Mouse (Mus musculus): Measurements from ENCODE around the gene Arfgap1.
A peak's percentile ranks its signal among the peaks of the same experiment; 100 is the strongest.

Arfgap1 gene

GRCm38 (mm10) chr2:180986449-180986848, 19.4 kb downstream of the Arfgap1 start, which contains the start of gene Col20a1:
Gene Col20a1 (plus strand): TSS chr2:180986535.
- no peak for DNase-seq (ENCODE audit: low spot score)

GRCm38 (mm10) chr2:180987001-180987400, 20.0 kb downstream of the Arfgap1 start:
- DNase-seq (ENCODE audit: low spot score) = no peak

DNA sequence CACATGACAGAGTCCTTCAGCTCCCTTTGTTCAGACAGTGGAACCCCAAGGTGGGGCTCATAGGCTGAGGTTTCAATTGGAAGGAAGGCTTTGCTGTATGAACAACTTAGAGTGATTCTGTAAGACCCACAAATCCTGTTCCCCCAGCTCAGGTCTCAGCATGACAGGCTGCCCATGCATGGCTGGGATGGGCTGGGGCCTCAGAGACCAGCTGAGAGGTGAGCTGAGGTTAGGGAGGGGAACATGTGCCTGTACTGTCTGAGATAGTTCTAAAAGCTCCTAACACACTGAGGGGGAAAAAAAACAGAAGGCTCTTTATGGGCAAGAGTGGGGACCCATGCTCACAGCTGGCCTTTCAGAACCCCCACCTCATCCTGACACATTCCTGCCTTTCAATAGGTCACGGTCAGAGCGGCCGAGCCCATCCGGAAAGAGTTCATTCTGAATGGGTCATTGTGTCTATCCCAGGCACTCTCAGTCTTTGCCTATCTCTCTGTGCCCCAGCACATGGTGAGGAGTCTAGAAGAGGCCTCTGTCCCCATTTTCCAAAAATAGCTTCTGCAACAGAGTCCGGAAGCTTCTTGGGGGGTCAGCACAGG, 20.5 kb downstream of the Arfgap1 start:
- no peak for DNase-seq (ENCODE audit: low spot score)

DNA sequence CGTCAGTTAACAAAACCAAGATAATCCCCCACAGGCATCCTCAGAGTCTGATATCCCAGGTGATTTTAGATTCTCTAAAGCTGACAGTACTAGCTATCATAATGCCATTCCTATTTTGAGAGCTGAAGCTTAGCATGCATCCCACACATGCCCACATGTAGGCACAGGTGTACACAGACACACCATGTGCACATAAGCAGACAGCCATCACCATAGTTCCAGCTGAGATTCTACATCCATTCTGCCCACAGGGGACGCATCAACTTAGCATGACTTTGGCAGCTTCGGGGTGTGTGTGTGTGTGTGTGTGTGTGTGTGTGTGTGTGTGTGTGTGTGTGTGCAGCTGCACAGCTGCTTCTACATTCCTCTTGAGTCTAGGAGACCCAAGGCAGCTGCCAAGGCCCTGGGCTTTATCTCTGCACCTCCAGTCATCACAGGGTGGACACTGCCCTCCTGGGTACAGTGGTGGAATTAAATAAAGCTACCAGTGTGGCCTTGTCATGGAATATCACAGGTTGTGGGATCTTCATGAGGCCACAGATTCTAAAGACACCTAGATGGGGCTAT, 21.4 kb downstream of the Arfgap1 start:
- no peak for DNase-seq (ENCODE audit: low spot score)

DNA sequence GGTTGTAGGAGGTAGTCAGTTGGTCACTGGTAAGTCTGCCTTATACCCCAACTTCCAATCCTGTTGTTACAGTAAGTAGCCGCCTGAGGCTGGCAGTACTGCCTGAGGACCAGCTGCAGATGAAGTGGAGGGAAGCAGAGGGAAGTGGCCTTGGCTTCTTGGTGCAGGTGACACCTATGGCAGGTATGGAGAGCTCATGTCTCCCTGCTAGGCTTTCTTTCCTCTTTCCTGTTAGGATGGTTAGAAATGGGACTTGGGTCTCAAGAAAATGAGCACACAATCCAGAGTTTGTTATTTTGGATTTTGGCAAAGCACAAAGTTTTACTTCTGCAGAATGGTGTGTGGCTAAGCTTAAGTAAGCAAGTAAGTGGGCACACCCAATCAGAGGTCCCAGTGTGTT, 21.9 kb downstream of the Arfgap1 start:
- DNase-seq (ENCODE audit: low spot score) = no peak

- DNase-seq (ENCODE audit: low spot score) = no peak
These were observed 23.3 kb downstream of the Arfgap1 start for GRCm38 (mm10) chr2:180990347-180990746.

DNA sequence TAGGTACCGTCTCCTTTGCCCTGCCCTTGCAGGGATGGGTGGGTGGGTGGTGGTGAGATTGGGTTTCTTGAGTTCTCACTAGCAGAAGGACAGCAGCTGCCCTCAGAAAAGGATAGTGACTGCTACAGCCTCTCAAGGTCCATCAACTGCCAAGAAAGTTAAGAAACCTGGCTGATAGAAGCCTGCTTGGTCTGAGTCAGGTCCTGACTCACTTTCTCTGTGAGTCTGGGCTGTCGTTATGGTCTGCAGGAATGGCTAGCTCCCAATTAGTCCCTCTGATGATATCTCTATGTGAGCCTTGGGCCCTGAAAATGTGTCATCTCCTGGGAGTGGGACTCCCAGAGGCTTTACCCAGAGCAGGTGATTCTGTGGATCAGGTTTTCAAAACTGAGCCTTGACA, 27.3 kb downstream of the Arfgap1 start:
- no peak for DNase-seq (ENCODE audit: low spot score)

GRCm38 (mm10) chr2:180995457-180995856, 28.4 kb downstream of the Arfgap1 start:
- DNase-seq (ENCODE audit: low spot score) = no peak

DNA sequence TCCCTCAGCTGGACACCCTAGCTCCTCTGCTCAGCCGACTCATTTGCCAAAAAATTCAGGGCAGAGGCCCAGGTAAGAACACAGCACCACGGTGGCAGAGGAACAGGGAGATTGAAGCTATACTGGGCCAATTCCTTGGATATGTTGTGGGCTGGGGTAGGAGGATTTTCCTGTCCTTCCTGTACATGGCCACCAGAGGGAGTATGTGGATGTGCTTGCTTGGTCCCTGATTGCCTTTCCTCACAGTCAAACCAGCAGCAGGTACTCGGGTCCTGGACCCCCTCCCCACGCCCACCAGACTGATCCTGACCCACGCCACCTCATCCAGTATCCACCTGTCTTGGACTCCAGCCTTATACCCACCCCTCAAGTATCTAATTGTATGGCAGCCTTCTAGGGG, 29.4 kb downstream of the Arfgap1 start:
- peak; percentile 25 for DNase-seq (ENCODE audit: low spot score)

- DNase-seq (ENCODE audit: low spot score) = no peak
These were observed 29.9 kb downstream of the Arfgap1 start for GRCm38 (mm10) chr2:180996905-180997304.

DNA sequence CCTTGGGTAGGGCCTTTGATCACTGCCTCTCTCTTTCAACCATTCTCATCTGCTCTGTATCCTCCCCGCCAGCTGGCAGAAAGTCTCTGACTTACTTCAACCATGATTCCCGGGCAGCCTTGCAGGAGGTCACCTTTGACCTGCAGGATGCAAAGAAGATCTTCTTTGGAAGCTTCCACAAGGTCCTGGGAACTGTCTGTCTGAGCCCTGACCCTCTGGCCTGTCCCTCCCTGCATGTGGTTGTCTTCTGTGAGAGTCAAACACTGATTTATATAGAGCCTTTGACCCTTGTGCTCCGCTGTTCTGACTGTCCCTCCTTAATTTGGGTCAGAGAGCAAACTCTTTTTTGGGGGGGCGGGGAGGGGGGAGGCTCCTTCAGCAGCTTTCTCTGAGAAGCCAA, 40.0 kb downstream of the Arfgap1 start:
- DNase-seq (ENCODE audit: low spot score) = no peak

DNA sequence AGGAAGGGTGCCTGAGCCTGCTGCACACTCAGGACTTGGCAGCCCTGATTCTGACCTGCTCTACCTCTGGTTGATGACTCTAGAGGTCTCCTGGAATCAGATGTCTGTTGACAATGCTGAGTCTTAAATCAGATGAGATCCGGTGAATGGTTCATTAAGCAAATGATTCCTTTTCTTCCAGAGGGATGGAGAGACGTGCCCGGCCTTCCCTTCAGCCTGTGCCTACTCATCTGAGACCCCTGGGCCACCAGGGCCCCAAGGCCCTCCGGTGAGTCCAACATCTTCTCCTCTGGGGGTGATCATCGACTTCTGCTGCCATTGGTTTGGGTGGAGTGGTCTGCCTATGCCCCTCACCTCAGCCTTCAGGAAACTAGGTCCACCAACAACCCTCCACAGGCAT, 41.3 kb downstream of the Arfgap1 start:
- DNase-seq (ENCODE audit: low spot score) = no peak

GRCm38 (mm10) chr2:181031406-181031934, 64.4 kb downstream of the Arfgap1 start:
- no peak for DNase-seq (ENCODE audit: low spot score)

All from ovary, postnatal 14 days (tissue).